Mouse (Mus musculus) megakaryocyte progenitor cell, adult 5-6 weeks (primary cell): Measurements from ENCODE around the gene Serinc5. TPM values are rescaled to one million over a fixed set of nuclear protein-coding genes. Genes with fewer than 3 reads are reported as not detected.
A peak's percentile ranks its signal among the peaks of the same experiment; 100 is the strongest.

Source experiments
- ATAC-seq: replicated peaks from 2 replicates; pipeline ENCODE4 v1.8.0; 2016; ENCODE audit warnings: mild to moderate bottlenecking, moderate TSS enrichment, inconsistent platforms; ENCODE audit not compliant: poor library complexity
- total RNA-seq, 2 experiments: library from RNA; stranded (forward) in 1 of 2; stranded (reverse) in 1 of 2; fragments of 157-497, 149-512 nt in 1 of 2; fragments of 200-1000 nt in 1 of 2; gene quantifications; 2 replicates each; pipeline versions ENCODE4 v1.2.3 to v1.2.4; 2015 to 2017

The Serinc5 gene
- total RNA-seq, 2 experiments from 2014 or later = 5.9 to 9.1 TPM

- ATAC-seq = no peak
Measured at GRCm38 (mm10) chr13:92699395-92699794, 88.5 kb downstream of the Serinc5 start.

- no peak for ATAC-seq
Measured at GRCm38 (mm10) chr13:92702035-92702434, 91.1 kb downstream of the Serinc5 start.

GRCm38 (mm10) chr13:92703241-92704027 is 92.5 kb downstream of the Serinc5 start:
- no peak for ATAC-seq

- ATAC-seq = no peak
Measured at GRCm38 (mm10) chr13:92704189-92704588, 93.3 kb downstream of the Serinc5 start.

- no peak for ATAC-seq
Measured at GRCm38 (mm10) chr13:92705016-92705535, 94.2 kb downstream of the Serinc5 start.

- no peak for ATAC-seq
Measured at GRCm38 (mm10) chr13:92706342-92707061, 95.6 kb downstream of the Serinc5 start.

- ATAC-seq = no peak
Measured at GRCm38 (mm10) chr13:92707941-92708340, 97.0 kb downstream of the Serinc5 start.

- no peak for ATAC-seq
Measured at GRCm38 (mm10) chr13:92708466-92708865, 97.6 kb downstream of the Serinc5 start.

- ATAC-seq = no peak
Measured at GRCm38 (mm10) chr13:92709535-92709934, 98.6 kb downstream of the Serinc5 start.

- ATAC-seq = no peak
Measured at GRCm38 (mm10) chr13:92710361-92710760, 99.5 kb downstream of the Serinc5 start.

- ATAC-seq = no peak
Measured at GRCm38 (mm10) chr13:92711821-92712220, 100.9 kb downstream of the Serinc5 start.

- ATAC-seq = 0 out of 2 replicates have a peak, but pooled peaks have one; percentile 23
Measured at GRCm38 (mm10) chr13:92712619-92713018, 101.7 kb downstream of the Serinc5 start.

- ATAC-seq = no peak
Measured at GRCm38 (mm10) chr13:92717851-92718665, 107.2 kb downstream of the Serinc5 start.

- no peak for ATAC-seq
Measured at GRCm38 (mm10) chr13:92721006-92721405, 110.1 kb downstream of the Serinc5 start.

GRCm38 (mm10) chr13:92722389-92722788 is 111.5 kb downstream of the Serinc5 start:
- ATAC-seq = peak; percentile 85

GRCm38 (mm10) chr13:92729811-92730210 is 118.9 kb downstream of the Serinc5 start:
- no peak for ATAC-seq

GRCm38 (mm10) chr13:92731811-92732210 is 120.9 kb downstream of the Serinc5 start:
- no peak for ATAC-seq

- no peak for ATAC-seq
Measured at GRCm38 (mm10) chr13:92732836-92733235, 121.9 kb downstream of the Serinc5 start.

GRCm38 (mm10) chr13:92733252-92733651 is 122.4 kb downstream of the Serinc5 start:
- peak; percentile 90 for ATAC-seq

GRCm38 (mm10) chr13:92733741-92734140 is 122.8 kb downstream of the Serinc5 start:
- ATAC-seq = no peak

- no peak for ATAC-seq
Measured at GRCm38 (mm10) chr13:92735693-92736092, 124.8 kb downstream of the Serinc5 start.
